Mouse (Mus musculus) forebrain, embryonic 14.5 days (tissue): ENCODE data around the gene AC124108.1. TPM values are rescaled to one million over a fixed set of nuclear protein-coding genes. Genes with fewer than 3 reads are reported as not detected.
A peak's percentile ranks its signal among the peaks of the same experiment; 100 is the strongest.

Source experiments
- ATAC-seq: fragments of 200-750 bp; cut with Nextera tagmentation; 2 replicates; pipeline ENCODE4 v1.8.0; 2017; ENCODE audit warnings: mild to moderate bottlenecking, moderate library complexity
- DNase-seq: peaks from one replicate; pipeline ENCODE4 v3.0.0-alpha.2; 2015; ENCODE audit warnings: low spot score
- H3K27ac ChIP-seq: fragments of 300-500 bp; sonication (generic); 2 replicates; pipeline ENCODE4 v1.5.1; 2014; ENCODE audit warnings: low read depth, mild to moderate bottlenecking, control low read depth, low read length, moderate library complexity
- H3K27me3 ChIP-seq: fragments of 300-500 bp; sonication (generic); replicated peaks from 2 replicates; pipeline ENCODE4 v1.6.1; 2014; ENCODE audit warnings: low read length, control low read depth, mixed read lengths; ENCODE audit not compliant: control insufficient read depth, insufficient read depth
- H3K36me3 ChIP-seq: fragments of 300-500 bp; sonication (generic); 2 replicates; pipeline ENCODE4 v1.6.1; 2014; ENCODE audit warnings: low read length, control low read depth; ENCODE audit not compliant: control insufficient read depth, insufficient read depth
- H3K4me1 ChIP-seq: fragments of 300-500 bp; sonication (generic); 2 replicates; pipeline ENCODE4 v1.6.1; 2014; ENCODE audit warnings: antibody characterized with exemption, low read length, control low read depth; ENCODE audit not compliant: control insufficient read depth, insufficient read depth
- H3K4me2 ChIP-seq: fragments of 300-500 bp; sonication (generic); 2 replicates; pipeline ENCODE4 v1.6.1; 2014; ENCODE audit warnings: mild to moderate bottlenecking, control low read depth, low read length
- H3K4me3 ChIP-seq: fragments of 300-500 bp; sonication (generic); 2 replicates; pipeline ENCODE4 v1.5.1; 2014; ENCODE audit warnings: low read depth, low read length, control low read depth
- H3K9ac ChIP-seq: fragments of 300-500 bp; sonication (generic); 2 replicates; pipeline ENCODE4 v1.6.1; 2014; ENCODE audit warnings: mild to moderate bottlenecking, low read length, control low read depth, moderate library complexity
- H3K9me3 ChIP-seq: fragments of 300-500 bp; sonication (generic); replicated peaks from 2 replicates; pipeline ENCODE4 v1.6.1; 2016; ENCODE audit warnings: low read length, control low read depth, mixed read lengths; ENCODE audit not compliant: control insufficient read depth
- WGBS: fragments of 180-500 bp; shearing (Covaris S2); extraction: QIAGEN DNeasy Blood & Tissue Kit; methylation state at CpG from one replicate; pipeline ENCODE4 v1.1.7; 2014; 5-methylcytosine and 5-hydroxymethylcytosine counted together
- polyA plus RNA-seq: library from polyadenylated mRNA; unstranded; fragments of >200 nt; fragmentation: Nextera tagmentation; extraction: Ambion mirVana; gene quantifications from 2 replicates; pipeline ENCODE4 v1.2.1, GENCODE M21; 2014

The AC124108.1 gene
- polyA plus RNA-seq, 1 experiment from 2014 or later, result 2.2 TPM

GRCm38 (mm10) chr1:132201511-132201860 lies 10.2 kb downstream of the AC124108.1 start:
- 10% methylated on average over 4 of the region's 4 CpGs for WGBS
- H3K9me3 ChIP-seq, result no peaks in the 10 kb centered on the region
- DNase-seq (no peak), ATAC-seq (no peak; the same call in 1 of the 2 replicates)
- peak overlapping the region; percentile 89 for H3K27ac ChIP-seq
- H3K27me3 ChIP-seq, result no peaks in the 10 kb centered on the region
- H3K36me3 ChIP-seq, result no peaks in the 10 kb centered on the region
- H3K9ac ChIP-seq, result peak overlapping the region; percentile 66
- peak overlapping the region; percentile 53 for H3K4me2 ChIP-seq
- peaks cover 50% of the 10 kb centered on the region for H3K4me1 ChIP-seq
- H3K4me3 ChIP-seq, result peak overlapping the region; percentile 31

DNA sequence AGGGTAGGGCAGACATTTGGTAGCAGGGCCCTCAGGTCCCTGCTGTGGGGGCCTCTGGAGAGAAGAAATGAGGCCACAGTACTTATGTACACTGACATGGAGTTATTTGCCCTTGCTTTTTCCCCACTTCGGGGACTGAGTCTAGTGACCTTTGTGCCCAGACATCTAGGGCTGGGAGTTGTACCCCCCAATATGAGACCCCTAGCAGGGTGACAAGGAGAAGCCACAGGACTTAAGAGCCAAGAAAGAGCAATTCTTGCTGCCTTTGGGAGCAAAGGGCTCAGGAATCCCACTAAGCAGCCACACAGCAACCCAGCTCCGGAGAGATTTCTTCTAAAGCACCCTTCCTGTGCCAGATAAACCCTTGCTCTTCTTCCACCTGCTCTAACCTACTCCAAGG lies 10.7 kb downstream of the AC124108.1 start:
- H3K4me3 ChIP-seq, result no peak overlapping the region
- no peak for ATAC-seq

GRCm38 (mm10) chr1:132202771-132203170 lies 11.5 kb downstream of the AC124108.1 start:
- Histone ChIP-seq H3K27ac (no peak overlapping the region), H3K4me2 (no peak overlapping the region), H3K27me3 (no peaks in the 10 kb centered on the region), H3K9me3 (no peaks in the 10 kb centered on the region), H3K4me3 (no peak overlapping the region), H3K4me1 (peaks cover 40% of the 10 kb centered on the region), H3K36me3 (no peaks in the 10 kb centered on the region), H3K9ac (peak overlapping the region; percentile 14; the same call in 1 of the 2 replicates)
- WGBS, result 93% methylated on average over 5 of the region's 5 CpGs
- DNase-seq (no peak), ATAC-seq (no peak)

More for the DNA sequence above, 10.7 kb downstream of the AC124108.1 start:
- peaks cover 45% of the 10 kb centered on the region for H3K4me1 ChIP-seq
- no peak overlapping the region for H3K27ac ChIP-seq
- H3K9me3 ChIP-seq, result no peaks in the 10 kb centered on the region
- H3K27me3 ChIP-seq, result no peaks in the 10 kb centered on the region
- no peak overlapping the region; the same call in 1 of the 2 replicates for H3K9ac ChIP-seq
- no peak for DNase-seq
- H3K36me3 ChIP-seq, result no peaks in the 10 kb centered on the region
- H3K4me2 ChIP-seq, result peak overlapping the region; percentile 53
- 52% methylated on average over 2 of the region's 2 CpGs for WGBS

GRCm38 (mm10) chr1:132205958-132206357 lies 14.7 kb downstream of the AC124108.1 start:
- Histone ChIP-seq H3K9me3 (no peaks in the 10 kb centered on the region), H3K9ac (no peak overlapping the region), H3K4me1 (peaks cover 31% of the 10 kb centered on the region), H3K36me3 (no peaks in the 10 kb centered on the region), H3K4me2 (no peak overlapping the region), H3K27me3 (no peaks in the 10 kb centered on the region), H3K4me3 (no peak overlapping the region), H3K27ac (no peak overlapping the region)
- ATAC-seq (no peak), DNase-seq (no peak)
- 68% methylated on average over 5 of the region's 5 CpGs for WGBS

DNA sequence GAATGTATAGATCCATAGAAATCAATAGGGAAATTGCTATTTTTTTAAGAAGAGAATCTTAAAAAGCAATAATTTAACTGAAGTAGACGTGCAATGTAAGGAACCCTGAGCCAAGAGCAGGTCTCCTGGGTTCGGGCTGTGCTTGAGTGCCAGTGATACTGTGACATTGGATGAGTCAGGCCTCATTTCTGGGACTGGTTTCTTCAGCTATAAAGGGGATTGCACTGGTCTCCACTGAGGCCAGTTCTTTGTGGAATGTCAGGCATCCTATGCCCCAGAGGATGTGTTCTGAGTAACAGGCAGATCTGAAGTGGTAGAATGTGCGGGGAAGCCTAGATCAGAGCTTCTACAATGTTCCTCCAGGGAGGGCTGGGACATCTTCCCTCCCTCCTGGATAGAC lies 15.6 kb downstream of the AC124108.1 start:
- WGBS, result 82% methylated on average over 3 of the region's 3 CpGs
- peaks cover 28% of the 10 kb centered on the region for H3K4me1 ChIP-seq
- no peak for DNase-seq

DNA sequence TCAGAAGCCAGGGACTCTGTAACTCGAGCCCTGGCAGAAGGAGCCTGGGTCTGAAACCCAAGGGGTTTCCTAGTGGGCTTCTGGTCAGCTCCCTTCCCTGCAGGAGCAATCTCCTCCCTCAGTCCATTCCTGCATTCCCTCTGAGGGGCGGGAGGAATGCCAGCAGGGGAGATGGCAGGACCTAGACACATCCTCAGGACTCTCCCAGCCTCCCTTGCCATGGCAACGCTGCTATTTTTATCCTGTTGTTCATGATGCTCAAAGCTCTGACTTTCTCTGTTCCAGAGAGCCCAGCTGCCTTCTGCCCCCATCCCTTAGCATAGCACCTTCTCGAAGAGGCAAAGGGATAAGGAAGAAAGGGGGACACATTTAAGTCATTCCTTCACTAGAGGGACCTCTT lies 16.9 kb downstream of the AC124108.1 start:
- Histone ChIP-seq H3K9ac (peak overlapping the region; percentile 6; the same call in 1 of the 2 replicates), H3K36me3 (no peaks in the 10 kb centered on the region), H3K27me3 (no peaks in the 10 kb centered on the region), H3K4me3 (no peak overlapping the region), H3K4me2 (no peak overlapping the region), H3K27ac (peak overlapping the region; percentile 67), H3K4me1 (peaks cover 30% of the 10 kb centered on the region), H3K9me3 (no peaks in the 10 kb centered on the region)
- ATAC-seq, result peak; percentile 18; the same call in 1 of the 2 replicates
- peak; percentile 69 for DNase-seq
- 11% methylated on average over 4 of the region's 4 CpGs for WGBS

More for the DNA sequence above, 15.6 kb downstream of the AC124108.1 start:
- ATAC-seq, result no peak
- Histone ChIP-seq H3K27ac (no peak overlapping the region; the same call in 1 of the 2 replicates), H3K9ac (no peak overlapping the region), H3K36me3 (no peaks in the 10 kb centered on the region), H3K4me2 (no peak overlapping the region), H3K27me3 (no peaks in the 10 kb centered on the region), H3K9me3 (no peaks in the 10 kb centered on the region), H3K4me3 (no peak overlapping the region)

DNA sequence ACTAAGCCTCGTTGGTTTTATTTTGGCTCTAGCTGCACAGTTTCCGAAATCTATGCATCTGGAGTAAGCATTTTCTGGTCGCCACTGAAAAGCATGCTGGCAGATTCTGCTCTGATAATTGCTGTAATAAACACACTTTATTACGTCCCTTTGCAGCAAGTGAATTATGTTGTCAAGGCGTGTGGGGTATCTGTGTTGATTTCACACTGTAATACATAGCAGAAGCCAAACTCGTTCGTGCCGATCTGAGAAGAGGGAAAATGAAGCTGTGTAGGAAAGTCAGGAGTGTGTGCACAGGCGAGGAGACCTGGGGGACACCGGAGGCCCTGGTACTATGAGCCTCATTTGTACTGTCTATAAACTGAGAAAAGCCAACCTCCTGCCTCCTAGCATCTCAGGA lies 18.1 kb downstream of the AC124108.1 start:
- no peak overlapping the region for H3K4me2 ChIP-seq
- peak overlapping the region; percentile 67 for H3K27ac ChIP-seq
- DNase-seq (no peak), ATAC-seq (no peak)
- no peak overlapping the region for H3K4me3 ChIP-seq
- no peaks in the 10 kb centered on the region for H3K27me3 ChIP-seq
- WGBS, result 62% methylated on average over 10 of the region's 10 CpGs
- H3K4me1 ChIP-seq, result peaks cover 30% of the 10 kb centered on the region
- no peaks in the 10 kb centered on the region for H3K36me3 ChIP-seq
- H3K9me3 ChIP-seq, result no peaks in the 10 kb centered on the region
- no peak overlapping the region for H3K9ac ChIP-seq

GRCm38 (mm10) chr1:132210922-132211321 lies 19.7 kb downstream of the AC124108.1 start:
- H3K4me2 ChIP-seq, result no peak overlapping the region
- WGBS, result 20% methylated on average over 7 of the region's 7 CpGs
- H3K9ac ChIP-seq, result no peak overlapping the region
- no peaks in the 10 kb centered on the region for H3K27me3 ChIP-seq
- H3K9me3 ChIP-seq, result no peaks in the 10 kb centered on the region
- no peaks in the 10 kb centered on the region for H3K36me3 ChIP-seq
- H3K27ac ChIP-seq, result no peak overlapping the region
- DNase-seq (peak; percentile 70), ATAC-seq (no peak)
- H3K4me3 ChIP-seq, result no peak overlapping the region
- H3K4me1 ChIP-seq, result peaks cover 30% of the 10 kb centered on the region

GRCm38 (mm10) chr1:132211672-132212071 lies 20.4 kb downstream of the AC124108.1 start:
- Histone ChIP-seq H3K4me3 (no peak overlapping the region), H3K36me3 (no peaks in the 10 kb centered on the region), H3K4me2 (0 out of 2 replicates have a peak overlapping the region, but pooled peaks have one; percentile 18), H3K9ac (no peak overlapping the region), H3K27me3 (no peaks in the 10 kb centered on the region), H3K27ac (no peak overlapping the region), H3K9me3 (no peaks in the 10 kb centered on the region), H3K4me1 (peaks cover 30% of the 10 kb centered on the region)
- no peak for ATAC-seq
- WGBS, result 47% methylated on average over 12 of the region's 12 CpGs
- DNase-seq, result no peak
